Mouse (Mus musculus) adrenal gland, adult 18-20 months (tissue): ENCODE results near the gene Smarca2. TPM values are rescaled to one million over a fixed set of nuclear protein-coding genes. Genes with fewer than 3 reads are reported as not detected.

Experiments
- DNase-seq, 2 experiments: peaks; one replicate each; pipeline ENCODE4 v3.0.0; 2021 to 2022; ENCODE audit warnings: low spot score in 2 of 2
- total RNA-seq, 2 experiments: library from RNA; stranded (reverse); gene quantifications; 1 replicate in 1 of 2; 2 replicates in 1 of 2; pipeline ENCODE4 v1.2.3; 2021

The Smarca2 gene
- total RNA-seq, 2 experiments from 2014 or later = 67.3 to 85.3 TPM

GRCm38 (mm10) chr19:26772051-26772583 lies 167.3 kb downstream of the Smarca2 start:
- DNase-seq = no peak

- no peak for DNase-seq
Observed at GRCm38 (mm10) chr19:26776066-26777025, 171.5 kb downstream of the Smarca2 start.

- DNase-seq = no peak
Observed at GRCm38 (mm10) chr19:26778199-26778598, 173.3 kb downstream of the Smarca2 start.

- no peak for DNase-seq
Observed at GRCm38 (mm10) chr19:26781209-26781608, 176.4 kb downstream of the Smarca2 start.

GRCm38 (mm10) chr19:26788446-26788845 lies 183.6 kb downstream of the Smarca2 start:
- DNase-seq = no peak

- DNase-seq = no peak
Observed at GRCm38 (mm10) chr19:26790386-26791346, 185.8 kb downstream of the Smarca2 start.

GRCm38 (mm10) chr19:26794315-26794714 lies 189.5 kb downstream of the Smarca2 start:
- DNase-seq = no peak

GRCm38 (mm10) chr19:26796006-26796405 lies 191.2 kb downstream of the Smarca2 start:
- DNase-seq = no peak

GRCm38 (mm10) chr19:26804401-26804800 lies 199.6 kb downstream of the Smarca2 start:
- no peak for DNase-seq

- no peak for DNase-seq
Observed at GRCm38 (mm10) chr19:26814629-26815028, 209.8 kb downstream of the Smarca2 start.

- DNase-seq = no peak
Observed at GRCm38 (mm10) chr19:26817901-26818300, 213.1 kb downstream of the Smarca2 start.
